Mouse (Mus musculus) inflammation-experienced regulatory T-cells, adult 6 months (primary cell): ENCODE results near the gene Pla2g2f. TPM values are rescaled to one million over a fixed set of nuclear protein-coding genes. Genes with fewer than 3 reads are reported as not detected.

Experiments used
- ATAC-seq: one replicate; pipeline ENCODE4 v1.8.0; 2017
- polyA plus RNA-seq, 3 experiments: library from polyadenylated mRNA; unstranded; fragments of 100-300 nt; shearing (Covaris generic); gene quantifications; one replicate each; pipeline ENCODE4 v1.2.1; 2017

Pla2g2f gene
- not detected for polyA plus RNA-seq

- ATAC-seq: no peak
These were observed at the start of gene Pla2g2f for GRCm38 (mm10) chr4:138757416-138757815. Pla2g2f (minus strand) TSS chr4:138757626.

GRCm38 (mm10) chr4:138806920-138807541 lies 49.6 kb upstream of the Pla2g2f start:
- ATAC-seq: no peak

DNA sequence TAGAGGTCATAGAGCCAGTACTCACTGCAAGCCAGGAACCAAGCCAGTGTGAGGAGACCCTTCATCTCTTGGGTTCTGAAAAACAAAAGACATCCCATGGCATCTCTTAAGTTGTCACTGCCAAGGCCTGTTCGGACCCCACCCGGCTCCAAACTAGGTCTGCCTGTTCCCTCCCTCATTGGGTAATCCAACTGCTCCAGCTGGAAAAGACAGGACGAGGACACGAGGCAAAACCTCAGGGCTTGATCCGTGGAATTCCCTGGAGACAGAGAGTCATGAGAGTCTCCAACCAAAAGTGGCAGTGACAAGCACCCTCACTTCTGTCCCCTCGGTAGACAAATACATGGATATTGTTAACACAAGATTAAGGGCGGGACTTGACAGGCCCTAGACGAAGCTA lies 48.7 kb upstream of the Pla2g2f start:
- ATAC-seq: no peak

- no peak for ATAC-seq
These were observed 47.8 kb upstream of the Pla2g2f start for GRCm38 (mm10) chr4:138805248-138805647.

DNA sequence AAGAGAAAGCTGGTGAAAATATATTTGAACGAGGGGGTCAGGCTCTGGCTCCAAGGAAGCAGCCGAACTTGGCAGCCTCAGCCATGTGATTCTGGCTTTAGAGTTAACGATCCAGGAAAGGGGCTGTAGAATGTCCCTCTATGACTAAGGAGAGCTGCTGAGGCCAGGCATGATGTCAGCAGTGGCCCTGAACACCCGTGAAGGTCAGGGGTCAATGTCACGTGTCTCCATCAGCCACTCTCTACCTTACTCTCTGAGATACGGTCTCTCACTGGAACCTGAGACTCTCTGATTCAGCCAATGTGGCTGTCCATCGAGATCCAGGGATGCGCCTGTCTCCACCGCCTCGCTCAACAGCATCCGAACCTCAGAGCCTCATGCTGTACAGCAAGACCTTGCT lies 45.5 kb upstream of the Pla2g2f start:
- no peak for ATAC-seq

GRCm38 (mm10) chr4:138801631-138802030 lies 44.2 kb upstream of the Pla2g2f start:
- ATAC-seq: no peak

- ATAC-seq: no peak
These were observed 42.8 kb upstream of the Pla2g2f start for GRCm38 (mm10) chr4:138800134-138800744.

- no peak for ATAC-seq
These were observed 39.8 kb upstream of the Pla2g2f start for GRCm38 (mm10) chr4:138797217-138797570.

GRCm38 (mm10) chr4:138796513-138797216 lies 39.2 kb upstream of the Pla2g2f start:
- ATAC-seq: no peak

DNA sequence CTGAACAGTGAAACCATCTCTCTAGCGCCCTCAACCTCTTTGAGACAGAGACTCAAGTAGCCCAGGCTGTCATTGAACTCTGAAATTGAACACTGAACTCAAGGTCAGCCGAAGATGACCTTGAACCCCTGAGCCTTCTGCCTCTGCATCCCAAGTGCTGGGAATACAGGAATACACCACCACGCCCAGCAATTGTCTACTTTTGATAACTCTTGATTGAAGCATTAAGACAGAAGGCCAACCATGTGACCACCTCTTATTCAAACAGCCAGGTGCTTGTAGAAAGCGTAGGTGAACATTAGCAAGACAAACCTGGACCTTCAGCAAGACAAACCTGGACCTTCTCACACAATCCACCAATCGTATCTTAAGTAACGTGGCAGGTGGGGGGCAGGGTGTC lies 36.9 kb upstream of the Pla2g2f start:
- ATAC-seq: no peak

DNA sequence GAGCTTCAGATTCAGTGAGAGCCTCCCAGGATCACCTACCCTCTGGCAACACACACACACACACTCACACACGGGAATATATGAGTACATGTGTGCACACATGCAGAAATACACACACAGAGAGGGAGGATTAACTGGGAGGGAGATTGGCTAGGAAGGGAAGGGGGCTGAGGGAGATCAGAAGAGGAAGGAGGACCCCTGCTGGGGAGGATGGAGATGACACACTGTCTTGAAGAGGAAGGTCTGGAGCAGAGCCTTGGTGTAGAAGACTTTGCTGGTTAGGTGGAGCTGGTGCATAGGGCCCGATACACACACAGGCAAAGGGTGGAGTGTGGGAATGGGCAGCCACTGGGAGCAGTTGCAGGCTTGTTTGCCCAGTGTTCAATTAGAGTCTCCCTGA lies 35.9 kb upstream of the Pla2g2f start:
- no peak for ATAC-seq

DNA sequence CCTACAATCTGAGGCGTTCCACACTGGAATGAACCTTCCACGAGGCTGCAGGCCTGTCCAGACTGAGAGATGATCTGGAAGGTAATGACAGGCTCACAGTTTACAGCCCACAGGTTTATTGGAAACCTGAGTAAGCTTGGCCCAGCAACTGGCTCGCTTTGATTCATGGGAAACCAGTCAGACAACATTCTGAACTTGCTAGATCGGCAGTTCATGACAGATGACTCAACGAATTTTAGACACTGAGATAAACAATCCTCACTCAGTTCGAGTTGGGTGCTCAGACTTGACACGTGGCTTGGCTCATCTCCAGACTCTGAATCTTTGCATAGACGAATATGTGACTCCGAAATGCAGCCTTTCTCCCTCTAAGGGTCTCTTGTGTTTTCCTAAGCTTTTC lies 35.2 kb upstream of the Pla2g2f start:
- ATAC-seq: no peak

- no peak for ATAC-seq
These were observed 34.0 kb upstream of the Pla2g2f start for GRCm38 (mm10) chr4:138791452-138791851.

DNA sequence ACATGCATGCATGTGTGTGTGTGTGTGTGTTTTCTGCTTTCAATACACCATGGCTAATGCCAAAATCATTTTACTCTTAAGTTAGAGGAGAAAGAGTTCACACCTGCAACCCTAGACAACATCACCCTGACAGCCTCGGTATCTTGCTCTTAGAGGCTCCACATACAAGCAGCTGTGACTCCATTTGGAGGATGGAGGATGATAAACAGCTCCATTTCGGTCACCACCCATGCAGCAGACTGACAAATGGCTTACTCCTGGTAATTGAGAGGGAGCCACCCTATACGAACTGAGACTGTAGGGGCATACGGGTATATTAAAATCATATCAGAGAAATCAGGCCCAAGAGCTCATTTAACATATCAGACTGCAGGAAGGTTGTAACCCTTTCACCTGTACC lies 31.0 kb upstream of the Pla2g2f start:
- no peak for ATAC-seq

DNA sequence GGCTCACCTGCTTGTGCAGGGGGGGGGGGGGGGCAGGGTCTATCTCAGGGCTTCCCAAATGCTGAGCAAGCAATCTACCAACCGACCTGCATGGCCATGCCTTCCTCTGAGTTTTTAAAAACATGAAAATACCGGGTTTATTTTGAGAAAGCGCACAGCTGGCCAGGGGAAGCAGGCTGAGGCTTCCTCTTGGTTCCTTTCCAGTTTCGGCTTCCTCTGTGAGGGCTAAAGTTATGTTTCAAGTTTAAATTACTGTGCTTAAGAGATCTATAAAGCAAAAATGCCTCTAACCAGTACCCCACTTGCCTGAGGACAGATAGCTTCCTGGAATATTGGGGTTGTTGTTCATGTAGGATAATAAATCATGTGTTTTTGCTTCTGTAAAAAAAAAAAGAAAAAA lies 28.7 kb upstream of the Pla2g2f start:
- ATAC-seq: no peak

DNA sequence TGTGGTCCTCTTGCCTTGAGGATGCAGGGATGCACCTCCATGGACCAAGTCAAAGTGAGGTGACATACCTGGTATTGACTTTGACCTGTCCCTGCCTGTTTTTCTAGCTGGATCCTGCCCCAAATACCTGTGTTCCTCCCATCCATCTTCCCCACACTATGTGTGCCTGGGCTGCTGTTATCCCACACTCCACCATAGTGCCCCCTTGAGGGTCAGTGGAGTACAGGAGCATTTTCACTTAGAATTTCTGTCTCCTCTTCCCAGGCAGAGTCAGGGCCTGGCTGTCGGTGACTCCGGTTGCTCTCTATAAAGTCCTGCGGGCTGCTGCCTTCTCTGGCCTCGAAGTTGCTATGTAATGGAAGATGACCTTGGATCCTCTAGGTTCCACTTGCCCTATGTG lies 28.3 kb upstream of the Pla2g2f start:
- no peak for ATAC-seq

DNA sequence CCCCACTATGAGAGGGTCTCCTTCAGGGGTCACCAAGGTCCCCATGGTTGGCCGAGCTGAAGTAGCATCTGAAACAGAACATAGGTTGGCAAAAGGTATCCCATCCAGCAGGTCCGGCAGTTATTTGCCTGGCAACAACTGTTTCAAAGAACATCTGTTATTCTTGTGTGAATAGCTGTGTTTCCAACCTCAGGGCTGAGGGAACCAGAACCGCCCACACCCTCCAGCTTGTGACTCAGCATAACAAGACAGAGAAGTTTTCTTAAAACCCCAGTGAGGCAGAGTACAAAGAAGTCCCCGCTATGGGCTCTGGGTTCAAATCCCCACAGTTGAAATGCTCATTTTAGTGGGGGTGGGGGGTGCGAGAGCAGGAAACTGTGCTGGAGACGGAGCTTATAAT lies 24.7 kb upstream of the Pla2g2f start:
- no peak for ATAC-seq

DNA sequence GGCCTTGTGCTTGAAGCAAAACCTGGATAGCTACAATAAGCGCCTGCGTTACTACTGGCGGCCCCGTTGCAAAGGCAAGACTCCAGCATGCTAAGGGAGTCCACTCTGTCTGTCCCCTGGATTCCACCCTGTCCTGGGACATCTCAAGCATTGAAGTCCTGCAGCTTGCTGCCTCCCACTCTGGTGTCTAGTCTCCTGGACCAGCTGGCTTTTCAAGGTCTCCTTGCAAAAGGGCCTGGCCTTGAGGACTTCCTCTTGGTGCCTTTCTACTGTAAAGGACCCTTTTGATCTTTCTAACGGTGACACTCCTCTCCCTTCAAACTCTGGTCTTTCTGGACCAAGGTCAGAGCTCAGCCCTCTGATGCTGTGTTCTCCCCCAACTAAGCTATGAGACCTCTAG lies 22.9 kb upstream of the Pla2g2f start:
- ATAC-seq: no peak

DNA sequence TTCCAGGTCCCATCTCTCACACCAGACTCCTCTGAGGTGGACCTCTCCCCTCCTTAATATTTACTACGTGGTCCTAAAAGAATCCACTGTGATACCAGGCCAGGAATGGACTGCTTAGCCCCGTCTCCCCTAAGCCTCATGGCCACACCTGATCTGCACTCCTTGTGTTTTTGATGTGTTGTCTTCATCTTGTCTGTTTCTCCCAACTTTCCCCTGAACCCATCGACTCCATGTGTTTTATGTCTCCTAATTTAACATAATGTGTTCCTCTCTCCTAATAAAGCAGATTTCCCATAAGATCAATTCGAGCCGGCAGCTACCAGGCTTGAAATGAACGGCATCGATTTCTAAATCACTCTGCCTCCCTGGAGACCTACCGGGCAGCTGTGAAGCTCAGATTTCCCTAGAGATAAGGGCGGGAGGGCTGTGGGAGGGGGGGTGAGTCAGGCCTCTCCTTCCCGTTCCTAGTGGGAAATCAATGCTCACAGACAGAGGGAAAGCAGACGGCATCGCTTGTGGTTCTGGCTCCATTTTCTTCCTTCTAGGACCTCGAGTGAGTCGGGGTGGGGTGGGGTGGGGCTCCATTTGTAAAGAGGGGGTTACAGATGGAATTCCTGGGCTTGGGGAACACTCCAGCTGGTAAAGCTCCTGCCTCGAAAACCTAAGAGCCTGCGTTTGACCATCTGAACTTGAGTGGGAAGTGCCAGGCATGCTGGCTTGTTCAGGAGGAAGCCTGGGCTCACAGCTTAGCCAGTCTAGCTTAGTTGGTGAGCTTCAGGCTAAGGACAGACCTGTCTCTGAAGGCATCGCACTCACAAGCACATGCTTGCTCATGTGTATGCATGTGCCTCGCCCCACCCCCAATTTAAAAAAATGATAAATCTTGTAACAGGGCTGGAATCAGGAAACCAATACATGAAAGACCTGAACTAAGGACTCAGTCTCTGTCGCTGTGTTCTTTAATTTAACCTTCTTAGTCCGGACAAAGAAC lies 20.3 kb upstream of the Pla2g2f start:
- ATAC-seq: no peak

- ATAC-seq: no peak
These were observed 18.0 kb upstream of the Pla2g2f start, which contains the start of gene Pla2g2d for GRCm38 (mm10) chr4:138775435-138775834. Pla2g2d (plus strand) TSS chr4:138775735.

GRCm38 (mm10) chr4:138772386-138772785 lies 15.0 kb upstream of the Pla2g2f start:
- ATAC-seq: no peak

DNA sequence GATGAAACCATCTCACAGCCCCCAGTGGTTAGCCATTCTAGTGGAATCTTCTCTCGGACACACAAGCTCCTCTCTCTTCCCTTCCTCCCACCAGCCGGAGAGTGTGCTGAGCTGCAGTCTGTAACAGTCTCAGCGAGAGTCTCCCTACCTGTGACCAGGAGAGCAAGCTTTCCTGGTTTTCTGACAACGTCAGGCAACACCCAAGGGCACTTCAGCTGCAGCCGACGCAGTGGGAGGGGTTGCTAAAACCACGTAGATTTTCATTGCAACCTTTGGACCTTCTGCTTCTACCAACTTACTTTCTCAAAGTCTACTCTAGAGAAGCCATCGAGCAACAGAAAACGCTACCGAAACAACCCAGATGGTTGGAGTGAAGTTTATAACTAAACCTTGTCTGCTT lies 14.5 kb upstream of the Pla2g2f start:
- ATAC-seq: no peak

DNA sequence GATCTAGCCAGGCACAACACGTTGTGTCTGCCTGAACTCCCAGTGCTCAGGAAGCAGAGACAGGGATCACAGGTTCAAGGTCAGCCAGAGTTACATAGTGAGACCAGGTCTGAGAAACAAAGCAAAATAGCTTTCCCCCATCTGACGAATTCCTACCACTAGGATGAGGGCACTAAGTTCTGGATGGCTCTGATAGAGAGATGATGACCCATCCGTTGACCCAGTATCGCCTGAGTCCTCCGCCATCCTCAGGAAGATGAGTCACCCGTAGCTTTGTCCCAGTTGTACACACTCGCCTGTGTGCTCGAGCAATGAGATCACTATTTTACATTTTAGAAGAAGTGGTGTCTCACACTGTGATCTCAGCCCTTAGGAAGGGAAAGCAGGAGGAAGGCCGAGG lies 4.8 kb upstream of the Pla2g2f start:
- ATAC-seq: no peak
